In genomic region chr1:188017956-188018862, GRCm38 (mm10) we compare ENCODE assay signal across 10 mouse cellular contexts.
DNase-seq lines count a peak whose midpoint lies in the region; ATAC-seq and TF ChIP-seq lines count a peak whose summit lies in the region.
"Had no signal": no experiment of that assay in that cellular context is flagged by ENCODE, and none has a peak within 500 bp of the region (broad histone marks: within the 10 kb centered on the region; RNA-seq: fewer than 3 reads in every experiment).

No protein-coding gene starts in this region.

- H3K27me3 ChIP-seq in Patski = no peaks in the 10 kb centered on the region
- H3K27me3 ChIP-seq: forebrain, embryonic 15.5 days had no signal

- TF ChIP-seq CTCF in Patski (IDR thresholded peaks at IDR 0.05) = peak; percentile 34

- POLR2A ChIA-PET in Patski (lab: Charles Lee) = no interaction called here

- in situ Hi-C loops in Patski (cut with MboI; ENCODE audit: low pct_unique_long_range_greater_than_20kb) = no loop called here

- CTCF ChIA-PET in Patski (lab: Charles Lee) = interaction anchor here (0.9 kb wide), 1 partner anchor 19 kb away, joined by 3 read pairs; no protein-coding TSS in a partner anchor

- peak; percentile 90 for ATAC-seq in Patski
- ATAC-seq: forebrain, embryonic 15.5 days had no signal

- peak; percentile 6 for DNase-seq in layer of hippocampus, adult 11-12 months (ENCODE audit: low spot score)
- DNase-seq in layer of hippocampus, postnatal 36 days = no peak
- peak; percentile 46 for DNase-seq in Patski (ENCODE audit: low read depth, low spot score)
- DNase-seq in fibroblast of lung, adult 2 months (ENCODE audit: low read depth) = peak; percentile 16
- peak; percentile 39 for DNase-seq in heart, postnatal 4 days
- no peak for DNase-seq in gastrocnemius, adult 8-10 months (ENCODE audit: low spot score in 2 of 2)
- DNase-seq in ovary, postnatal 14 days (ENCODE audit: low spot score) = no peak
- DNase-seq: cerebellum, adult 18-20 months; lung, embryonic 14.5 days had no signal

Comparison
In these comparisons a context has a peak if more than half of its experiments do, and no peak if none do; other contexts are left out.
1. DNase-seq: peak in layer of hippocampus, adult 11-12 months (single experiment), Patski (single experiment), fibroblast of lung, adult 2 months (single experiment) and heart, postnatal 4 days (single experiment); none in layer of hippocampus, postnatal 36 days (0 of 2), gastrocnemius, adult 8-10 months (0 of 2) and ovary, postnatal 14 days (single experiment).